Mouse (Mus musculus): ENCODE measurements around the gene Ddit4. TPM values are rescaled to one million over a fixed set of nuclear protein-coding genes. Genes with fewer than 3 reads are reported as not detected.

The Ddit4 gene
- total RNA-seq, 2 experiments from 2014 or later: 15.4 to 183 TPM

GRCm38 (mm10) chr10:59920485-59920809 is 31.2 kb downstream of the Ddit4 start:
- no peak for TF ChIP-seq CTCF (IDR thresholded peaks at IDR 0.05)
- no peak for DNase-seq
- intact Hi-C loops (cut with DNase I): loop anchor here (2.0 kb wide), 1 partner anchor 30 kb away; the partner anchor contains the start of gene Ddit4
- Histone ChIP-seq H3K4me3 (peak overlapping the region; percentile 65), H3K27ac (peak overlapping the region; percentile 92)

- DNase-seq: peak; percentile 53
- no peak for TF ChIP-seq CTCF (IDR thresholded peaks at IDR 0.05)
- Histone ChIP-seq H3K4me3 (no peak overlapping the region), H3K27ac (peak overlapping the region; percentile 92)
- intact Hi-C loops (cut with DNase I): loop anchor here (2.0 kb wide), 1 partner anchor 31 kb away; the partner anchor contains the start of gene Ddit4
Measured at GRCm38 (mm10) chr10:59919494-59920181, 32.0 kb downstream of the Ddit4 start.

GRCm38 (mm10) chr10:59918111-59918510 is 33.5 kb downstream of the Ddit4 start:
- DNase-seq: no peak
- no peak overlapping the region for H3K4me3 ChIP-seq
- H3K27ac ChIP-seq: peak overlapping the region; percentile 31; the same call in 1 of the 2 replicates
- TF ChIP-seq CTCF (IDR thresholded peaks at IDR 0.05): no peak
- intact Hi-C loops (cut with DNase I): no loop called here

- intact Hi-C loops (cut with DNase I): no loop called here
- TF ChIP-seq CTCF (IDR thresholded peaks at IDR 0.05): no peak
- peak overlapping the region; percentile 82 for H3K27ac ChIP-seq
- DNase-seq: no peak
- H3K4me3 ChIP-seq: peak overlapping the region; percentile 65
Measured at GRCm38 (mm10) chr10:59916649-59917048, 35.0 kb downstream of the Ddit4 start.

- TF ChIP-seq CTCF (IDR thresholded peaks at IDR 0.05): no peak; the same call in 1 of the 2 replicates
- Histone ChIP-seq H3K27ac (peak overlapping the region; percentile 82), H3K4me3 (peak overlapping the region; percentile 65)
- peak; percentile 87 for DNase-seq
- intact Hi-C loops (cut with DNase I): no loop called here
Measured at GRCm38 (mm10) chr10:59916159-59916558, 35.5 kb downstream of the Ddit4 start.

GRCm38 (mm10) chr10:59915196-59915962 is 36.3 kb downstream of the Ddit4 start:
- intact Hi-C loops (cut with DNase I): no loop called here
- TF ChIP-seq CTCF (IDR thresholded peaks at IDR 0.05): no peak

GRCm38 (mm10) chr10:59911561-59912198 is 40.0 kb downstream of the Ddit4 start:
- DNase-seq: peak; percentile 70
- intact Hi-C loops (cut with DNase I): no loop called here
- H3K4me3 ChIP-seq: peak overlapping the region; percentile 37
- peak overlapping the region; percentile 72 for H3K27ac ChIP-seq
- no peak for TF ChIP-seq CTCF (IDR thresholded peaks at IDR 0.05)

More at GRCm38 (mm10) chr10:59915196-59915962, 36.3 kb downstream of the Ddit4 start:
- Histone ChIP-seq H3K4me3 (no peak overlapping the region), H3K27ac (peak overlapping the region; percentile 82)
- DNase-seq: peak; percentile 48

GRCm38 (mm10) chr10:59911091-59911490 is 40.5 kb downstream of the Ddit4 start:
- peak overlapping the region; percentile 72 for H3K27ac ChIP-seq
- TF ChIP-seq CTCF (IDR thresholded peaks at IDR 0.05): no peak
- no peak for DNase-seq
- intact Hi-C loops (cut with DNase I): no loop called here
- H3K4me3 ChIP-seq: peak overlapping the region; percentile 37

- Histone ChIP-seq H3K27ac (peak overlapping the region; percentile 82), H3K4me3 (peak overlapping the region; percentile 60)
- intact Hi-C loops (cut with DNase I): no loop called here
- TF ChIP-seq CTCF (IDR thresholded peaks at IDR 0.05): no peak
- DNase-seq: peak; percentile 71
Measured at GRCm38 (mm10) chr10:59909357-59909847, 42.2 kb downstream of the Ddit4 start.

GRCm38 (mm10) chr10:59908776-59909315 is 42.8 kb downstream of the Ddit4 start:
- no peak for DNase-seq
- intact Hi-C loops (cut with DNase I): no loop called here
- TF ChIP-seq CTCF (IDR thresholded peaks at IDR 0.05): no peak
- peak overlapping the region; percentile 60; the same call in 1 of the 2 replicates for H3K4me3 ChIP-seq
- peak overlapping the region; percentile 82 for H3K27ac ChIP-seq

- H3K27ac ChIP-seq: peak overlapping the region; percentile 82
- intact Hi-C loops (cut with DNase I): no loop called here
- TF ChIP-seq CTCF (IDR thresholded peaks at IDR 0.05): no peak
- DNase-seq: peak; percentile 63
- H3K4me3 ChIP-seq: no peak overlapping the region
Measured at GRCm38 (mm10) chr10:59907695-59908299, 43.8 kb downstream of the Ddit4 start.

GRCm38 (mm10) chr10:59907080-59907609 is 44.5 kb downstream of the Ddit4 start:
- no peak for TF ChIP-seq CTCF (IDR thresholded peaks at IDR 0.05)
- peak overlapping the region; percentile 82 for H3K27ac ChIP-seq
- no peak for DNase-seq
- intact Hi-C loops (cut with DNase I): no loop called here
- H3K4me3 ChIP-seq: no peak overlapping the region

Measured in gastrocnemius, adult 2 months (tissue).